Mouse (Mus musculus): ENCODE results near the gene Htatsf1.

DNA sequence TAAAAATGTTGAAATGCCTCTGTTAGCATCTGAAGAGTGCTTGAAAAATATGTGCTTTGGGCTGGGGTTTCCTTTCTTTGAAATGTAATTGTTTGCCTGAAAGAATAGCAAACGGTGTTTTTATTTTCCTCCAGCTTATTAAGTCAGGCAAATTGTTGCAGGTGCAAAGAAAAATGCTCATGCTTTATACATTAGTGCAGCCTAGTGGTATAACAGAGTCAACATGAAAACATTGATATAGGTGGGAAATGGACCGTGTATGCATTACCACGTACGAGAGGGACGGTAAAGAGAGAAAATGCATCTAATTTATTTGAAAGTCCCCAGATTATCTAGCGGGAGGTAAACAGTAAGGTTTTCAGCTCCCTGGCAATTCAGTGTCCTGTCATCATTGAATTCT is 9.5 kb upstream of the Htatsf1 start:
- TF ChIP-seq ZNF384 (IDR thresholded peaks at IDR 0.05; ENCODE audit: low read depth, low read length) (no peak), CHD2 (IDR thresholded peaks at IDR 0.05; ENCODE audit: low read depth, low read length) (no peak)
